Mouse (Mus musculus) midbrain, embryonic 11.5 days (tissue): Measurements from ENCODE around the gene Trappc3. TPM values are rescaled to one million over a fixed set of nuclear protein-coding genes. Genes with fewer than 3 reads are reported as not detected.
"Not testable (repeated sequence)": the region's sequence is repeated elsewhere in the genome, so short reads cannot be mapped to it uniquely, and the experiment has no call there.

Source experiments
- ATAC-seq: fragments of 200-750 bp; cut with Nextera tagmentation; 2 replicates; pipeline ENCODE4 v1.8.0; 2017; ENCODE audit warnings: moderate TSS enrichment, moderate library complexity; ENCODE audit not compliant: low FRiP score
- DNase-seq: peaks from one replicate; pipeline ENCODE4 v3.0.0; 2015; ENCODE audit warnings: low spot score; ENCODE audit errors: missing footprints
- H3K27ac ChIP-seq: fragments of 300-500 bp; sonication (generic); 2 replicates; pipeline ENCODE4 v1.5.1; 2014; ENCODE audit warnings: low read depth, low read length
- H3K27me3 ChIP-seq: fragments of 300-500 bp; sonication (generic); 2 replicates; pipeline ENCODE4 v1.6.1; 2014; ENCODE audit warnings: mild to moderate bottlenecking, low read length, moderate library complexity, mixed read lengths; ENCODE audit not compliant: control insufficient read depth, insufficient read depth
- H3K36me3 ChIP-seq: fragments of 300-500 bp; sonication (generic); 2 replicates; pipeline ENCODE4 v1.6.1; 2014; ENCODE audit warnings: mild to moderate bottlenecking, low read length, moderate library complexity, mixed read lengths; ENCODE audit not compliant: control insufficient read depth, insufficient read depth
- H3K4me1 ChIP-seq: fragments of 300-500 bp; sonication (generic); 2 replicates; pipeline ENCODE4 v1.6.1; 2014; ENCODE audit warnings: low read length; ENCODE audit not compliant: control insufficient read depth, insufficient read depth
- H3K4me2 ChIP-seq: fragments of 300-500 bp; sonication (generic); 2 replicates; pipeline ENCODE4 v1.6.1; 2014; ENCODE audit warnings: mild to moderate bottlenecking, moderate library complexity
- H3K4me3 ChIP-seq: fragments of 300-500 bp; sonication (generic); 2 replicates; pipeline ENCODE4 v1.5.1; 2014; ENCODE audit warnings: low read depth, low read length
- H3K9ac ChIP-seq: fragments of 300-500 bp; sonication (generic); 2 replicates; pipeline ENCODE4 v1.6.1; 2014; ENCODE audit warnings: low read length
- H3K9me3 ChIP-seq: fragments of 300-500 bp; sonication (generic); 2 replicates; pipeline ENCODE4 v1.6.1; 2016; ENCODE audit warnings: low read length; ENCODE audit not compliant: control insufficient read depth
- WGBS: fragments of 180-500 bp; shearing (Covaris S2); extraction: QIAGEN DNeasy Blood & Tissue Kit; methylation state at CpG from one replicate; pipeline ENCODE4 v1.1.7; 2014; 5-methylcytosine and 5-hydroxymethylcytosine counted together
- polyA plus RNA-seq: library from polyadenylated mRNA; unstranded; fragments of >200 nt; fragmentation: Nextera tagmentation; extraction: Ambion mirVana; gene quantifications from 2 replicates; pipeline ENCODE4 v1.2.1, GENCODE M21; 2014

The Trappc3 gene
- 37.1 and 38.9 TPM in 2 replicates for polyA plus RNA-seq

DNA sequence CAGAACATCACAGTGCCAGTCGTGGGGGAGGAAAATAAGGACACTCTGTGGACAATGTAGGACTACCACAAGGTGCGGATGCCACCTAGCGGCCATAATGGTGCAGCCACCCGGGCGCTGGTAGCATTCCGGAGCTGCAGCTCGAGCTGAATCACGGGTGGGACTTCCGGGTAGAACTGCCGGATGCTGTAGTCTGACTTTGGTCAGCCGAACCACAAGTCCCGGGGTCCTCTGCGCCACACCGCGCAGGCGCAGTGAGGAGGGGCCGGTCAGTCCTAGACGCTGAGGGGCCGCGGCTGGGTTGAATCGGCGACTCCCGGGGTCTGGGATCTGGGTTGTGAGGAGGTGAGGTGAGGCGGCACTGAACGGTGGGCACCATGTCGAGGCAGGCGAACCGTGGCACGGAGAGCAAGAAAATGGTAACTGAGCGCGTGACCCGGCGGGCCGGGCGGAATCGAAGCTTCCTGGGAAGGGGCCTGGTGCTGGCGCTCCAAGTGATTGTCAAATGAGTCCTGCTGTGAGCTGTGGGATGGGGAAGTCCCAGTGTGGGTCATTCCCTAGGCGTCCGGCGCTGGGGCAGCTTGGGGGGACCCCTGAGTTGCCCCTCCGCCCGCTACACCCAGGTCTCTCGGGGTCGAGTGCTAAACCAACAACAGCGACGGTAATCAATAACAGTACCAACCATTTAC lies at the start of gene Trappc3:
Gene Trappc3 (plus strand): TSS at position 207 of the 689 bp plus-strand sequence.
- Histone ChIP-seq H3K9me3 (no peaks in the 10 kb centered on the region), H3K27ac (peak within 1 kb of the TSS; percentile 27)

DNA sequence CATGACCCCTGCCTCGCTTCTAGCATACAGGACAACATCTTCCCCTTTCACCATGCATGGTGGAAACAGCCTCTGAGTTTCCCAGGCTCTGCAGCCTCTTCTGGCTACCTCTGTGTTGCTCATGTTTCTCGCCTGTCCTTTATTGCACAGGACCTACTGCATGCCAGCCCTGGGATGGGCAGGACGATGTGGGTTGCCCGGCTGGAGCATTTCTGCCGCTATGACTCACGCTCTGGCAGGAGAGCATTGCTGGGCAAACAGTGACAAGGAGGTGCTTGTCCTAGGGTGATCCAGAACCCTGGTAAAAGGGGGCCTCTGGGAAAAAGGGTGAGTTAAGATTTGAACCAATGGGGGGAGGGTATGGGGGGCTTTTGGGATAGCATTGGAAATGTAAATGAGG lies 44.4 kb upstream of the Trappc3 start:
- no peak overlapping the region for H3K27ac ChIP-seq
- H3K27me3 ChIP-seq, result no peaks in the 10 kb centered on the region
- no peaks in the 10 kb centered on the region for H3K36me3 ChIP-seq
- 85% methylated on average over 6 of the region's 6 CpGs for WGBS
- no peak for DNase-seq
- ATAC-seq, result no peak
- H3K4me2 ChIP-seq, result no peak overlapping the region
- no peaks in the 10 kb centered on the region for H3K9me3 ChIP-seq
- no peaks in the 10 kb centered on the region for H3K4me1 ChIP-seq
- H3K4me3 ChIP-seq, result no peak overlapping the region
- no peak overlapping the region for H3K9ac ChIP-seq

More for the DNA sequence above, at the start of gene Trappc3:
- H3K27me3 ChIP-seq, result no peaks in the 10 kb centered on the region
- ATAC-seq, result peak; percentile 94
- peak within 1 kb of the TSS; percentile 83 for H3K4me2 ChIP-seq
- H3K36me3 ChIP-seq, result no peaks in the 10 kb centered on the region
- H3K4me3 ChIP-seq, result peak within 1 kb of the TSS; percentile 76
- under 1% methylated on average over 46 of the region's 46 CpGs for WGBS
- peak within 1 kb of the TSS; percentile 82 for H3K9ac ChIP-seq
- H3K4me1 ChIP-seq, result peaks cover 37% of the 10 kb centered on the region
- DNase-seq, result peak; percentile 100

DNA sequence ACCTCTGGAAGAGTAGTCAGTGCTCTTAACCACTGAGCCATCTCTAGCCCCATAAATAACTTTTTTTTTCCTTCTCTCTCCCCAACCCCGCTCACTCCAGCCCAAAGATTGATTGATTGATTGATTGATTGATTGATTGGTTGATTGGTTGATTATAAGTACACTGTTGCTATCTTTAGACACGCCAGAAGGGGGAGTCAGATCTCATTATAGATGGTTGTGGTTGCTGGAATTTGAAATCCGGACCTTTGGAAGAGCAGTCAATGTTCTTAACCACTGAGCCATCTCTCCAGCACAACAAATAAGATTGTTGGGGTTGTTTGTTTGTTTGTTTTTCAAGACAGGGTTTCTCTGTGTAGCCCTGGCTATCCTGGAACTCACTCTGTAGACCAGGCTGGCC lies 42.6 kb upstream of the Trappc3 start:
- 71% methylated on average over 3 of the region's 3 CpGs for WGBS
- not testable (repeated sequence) for DNase-seq, H3K4me2 ChIP-seq, H3K27ac ChIP-seq, H3K27me3 ChIP-seq, H3K9ac ChIP-seq, H3K4me3 ChIP-seq, ATAC-seq, H3K36me3 ChIP-seq, H3K4me1 ChIP-seq, H3K9me3 ChIP-seq

DNA sequence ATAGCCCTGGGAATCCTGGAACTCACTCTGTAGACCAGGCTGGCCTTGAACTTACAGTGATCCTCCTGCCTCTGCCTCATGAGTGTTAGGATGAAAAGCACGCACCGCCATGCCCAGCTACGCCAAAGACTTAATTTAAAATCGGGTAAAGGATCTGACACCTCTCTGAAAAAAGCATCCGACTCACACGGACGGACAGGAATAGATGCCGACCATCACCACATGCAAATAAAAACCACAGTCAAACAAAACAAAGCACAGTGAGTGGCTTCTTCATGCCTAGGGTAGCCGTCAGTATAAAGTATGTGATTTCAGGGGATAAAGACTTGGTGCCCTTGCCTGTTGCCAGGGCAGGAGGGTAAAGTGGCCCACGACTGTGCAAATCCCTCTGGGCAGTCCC lies 42.1 kb upstream of the Trappc3 start:
- Histone ChIP-seq H3K4me3 (no peak overlapping the region), H3K27me3 (no peaks in the 10 kb centered on the region), H3K4me1 (no peaks in the 10 kb centered on the region), H3K4me2 (no peak overlapping the region), H3K9me3 (no peaks in the 10 kb centered on the region), H3K36me3 (no peaks in the 10 kb centered on the region), H3K27ac (no peak overlapping the region), H3K9ac (no peak overlapping the region)
- ATAC-seq (no peak), DNase-seq (no peak)
- WGBS, result 90% methylated on average over 10 of the region's 10 CpGs

DNA sequence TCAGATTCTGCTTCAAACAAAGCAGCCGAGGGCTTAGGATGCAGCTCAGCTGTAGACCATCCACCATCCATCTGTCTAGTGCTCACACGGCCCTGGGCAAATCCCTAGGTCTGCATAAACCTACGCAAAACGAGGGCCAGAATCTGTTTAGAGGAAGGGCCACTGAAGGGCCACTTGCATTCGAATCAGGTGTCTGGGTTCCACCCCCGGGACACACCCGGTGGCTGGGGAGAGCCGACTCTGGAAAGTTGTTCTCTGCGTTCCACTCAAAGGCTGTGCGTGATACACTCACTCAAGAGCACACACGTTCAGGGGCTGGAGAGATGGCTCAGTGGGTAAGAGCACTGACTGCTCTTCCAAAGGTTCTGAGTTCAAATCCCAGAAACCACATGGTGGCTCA lies 39.5 kb upstream of the Trappc3 start:
- ATAC-seq (no peak), DNase-seq (no peak)
- 87% methylated on average over 11 of the region's 11 CpGs for WGBS

DNA sequence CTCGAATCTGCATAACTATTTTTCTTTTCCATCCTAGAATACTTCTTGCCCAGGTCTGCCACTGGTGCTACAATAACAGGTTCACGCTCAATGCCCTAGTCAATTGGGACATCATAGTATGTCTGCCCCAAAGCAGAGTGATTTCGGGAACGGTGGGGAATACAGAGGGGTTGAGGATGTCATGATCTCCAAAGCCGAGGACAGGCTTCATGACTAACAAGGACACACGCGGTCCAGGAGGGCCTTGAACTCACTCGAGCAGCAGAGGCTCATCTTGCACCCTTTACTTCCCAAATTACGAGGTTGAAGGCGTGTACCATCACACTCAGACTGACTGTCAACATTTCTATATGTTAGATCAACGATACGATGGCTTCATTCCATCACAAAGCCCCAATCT lies 35.5 kb upstream of the Trappc3 start:
- 56% methylated on average over 12 of the region's 12 CpGs for WGBS

More for the DNA sequence above, 39.5 kb upstream of the Trappc3 start:
- peaks cover 6% of the 10 kb centered on the region; the same call in 1 of the 2 replicates for H3K4me1 ChIP-seq
- H3K9ac ChIP-seq, result no peak overlapping the region
- no peaks in the 10 kb centered on the region for H3K9me3 ChIP-seq
- H3K36me3 ChIP-seq, result no peaks in the 10 kb centered on the region
- no peak overlapping the region for H3K27ac ChIP-seq
- H3K27me3 ChIP-seq, result no peaks in the 10 kb centered on the region
- H3K4me3 ChIP-seq, result no peak overlapping the region
- no peak overlapping the region for H3K4me2 ChIP-seq

DNA sequence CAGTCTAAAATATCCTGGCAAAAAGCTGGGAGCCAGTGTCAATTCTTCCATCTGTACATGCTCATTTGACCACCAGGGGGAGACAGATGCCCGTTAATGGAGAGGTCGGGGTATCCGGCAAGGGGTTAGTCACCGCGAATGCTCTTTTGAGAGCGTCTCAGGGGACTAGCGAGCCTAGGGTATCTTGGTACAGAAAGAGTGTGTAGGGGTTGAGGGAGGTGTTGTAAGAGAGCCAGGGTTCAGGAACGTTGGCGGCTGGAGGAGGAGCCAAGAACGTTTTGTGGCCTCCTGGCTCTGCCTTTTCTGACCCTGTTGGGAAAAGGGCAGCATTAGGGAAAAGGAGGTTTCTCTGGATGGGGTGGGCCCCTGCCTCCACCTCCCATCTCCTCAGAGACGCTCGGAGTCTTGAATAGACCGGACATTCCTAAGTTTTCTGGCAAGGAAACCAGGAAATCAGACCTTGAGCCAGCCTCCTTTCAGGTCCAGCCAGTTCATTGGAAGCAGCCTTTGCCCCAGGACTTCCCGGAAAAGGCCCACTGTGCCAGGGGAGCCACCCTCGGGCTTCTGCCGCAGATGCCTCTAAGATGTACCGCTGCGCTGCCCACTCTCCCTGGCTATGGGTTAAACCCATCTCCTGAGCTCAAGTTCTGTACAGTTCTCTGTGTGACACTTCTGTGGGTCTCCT lies 34.9 kb upstream of the Trappc3 start:
- Histone ChIP-seq H3K4me2 (peak overlapping the region; percentile 23), H3K27ac (no peak overlapping the region), H3K9me3 (no peaks in the 10 kb centered on the region), H3K9ac (peak overlapping the region; percentile 36; the same call in 1 of the 2 replicates), H3K4me3 (peak overlapping the region; percentile 15; the same call in 1 of the 2 replicates), H3K36me3 (peaks cover 14% of the 10 kb centered on the region), H3K4me1 (peaks cover 6% of the 10 kb centered on the region; the same call in 1 of the 2 replicates), H3K27me3 (no peaks in the 10 kb centered on the region)
- peak; percentile 80; the same call in 1 of the 2 replicates for ATAC-seq
- 11% methylated on average over 18 of the region's 18 CpGs for WGBS
- peak; percentile 98 for DNase-seq

More for the DNA sequence above, 35.5 kb upstream of the Trappc3 start:
- no peaks in the 10 kb centered on the region for H3K9me3 ChIP-seq
- peak; percentile 18; the same call in 1 of the 2 replicates for ATAC-seq
- DNase-seq, result no peak
- H3K4me3 ChIP-seq, result no peak overlapping the region
- no peak overlapping the region for H3K27ac ChIP-seq
- peaks cover 6% of the 10 kb centered on the region; the same call in 1 of the 2 replicates for H3K4me1 ChIP-seq
- H3K4me2 ChIP-seq, result no peak overlapping the region
- H3K36me3 ChIP-seq, result peaks cover 8% of the 10 kb centered on the region; the same call in 1 of the 2 replicates
- no peak overlapping the region for H3K9ac ChIP-seq
- no peaks in the 10 kb centered on the region for H3K27me3 ChIP-seq

DNA sequence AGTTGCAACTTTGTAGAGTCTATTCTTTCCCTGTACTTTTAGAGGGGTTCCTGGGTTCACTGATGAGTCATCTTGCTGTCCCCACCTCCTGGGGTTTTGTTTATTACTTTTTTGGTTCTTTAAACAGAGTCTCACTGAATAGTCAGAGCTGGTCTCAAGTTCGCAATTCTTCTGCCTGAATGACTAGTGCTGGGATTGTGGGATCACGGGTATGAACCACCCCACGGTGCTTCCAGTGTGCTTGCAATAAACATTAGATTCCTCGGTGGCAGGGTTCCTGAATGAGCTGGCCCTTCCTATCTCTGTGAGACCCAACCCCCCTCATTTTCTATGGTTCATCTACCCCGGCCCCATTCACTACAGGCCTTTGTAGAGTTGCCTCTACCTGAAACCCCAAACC lies 34.0 kb upstream of the Trappc3 start:
- ATAC-seq (no peak), DNase-seq (no peak)

DNA sequence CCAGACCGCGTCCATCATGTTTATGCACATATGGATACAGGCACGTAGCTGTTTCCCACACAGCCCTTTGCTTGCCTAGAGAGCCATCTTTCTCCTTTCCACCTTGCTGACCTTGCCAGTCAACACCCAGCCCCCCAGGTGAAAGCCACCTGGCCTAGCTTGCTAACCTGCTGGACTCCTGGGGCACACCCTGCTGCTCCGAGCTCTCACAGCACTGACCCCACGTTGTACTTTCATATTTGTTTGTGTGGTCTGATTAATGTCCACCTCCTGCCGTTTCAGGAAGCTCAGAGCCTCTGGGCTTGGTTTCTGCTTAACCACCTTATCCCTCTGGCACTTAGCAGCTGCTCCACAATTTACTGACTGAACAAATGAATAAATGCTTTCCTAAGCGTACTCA lies 32.2 kb upstream of the Trappc3 start:
- Histone ChIP-seq H3K27ac (no peak overlapping the region), H3K36me3 (peaks cover 39% of the 10 kb centered on the region), H3K9ac (no peak overlapping the region), H3K4me1 (peaks cover 6% of the 10 kb centered on the region; the same call in 1 of the 2 replicates), H3K9me3 (no peaks in the 10 kb centered on the region), H3K4me3 (no peak overlapping the region), H3K4me2 (no peak overlapping the region), H3K27me3 (no peaks in the 10 kb centered on the region)
- no peak for DNase-seq
- WGBS, result 72% methylated on average over 7 of the region's 7 CpGs
- ATAC-seq, result no peak

More for the DNA sequence above, 34.0 kb upstream of the Trappc3 start:
- 27% methylated on average over 5 of the region's 5 CpGs for WGBS
- Histone ChIP-seq H3K4me2 (no peak overlapping the region), H3K36me3 (peaks cover 23% of the 10 kb centered on the region), H3K4me3 (no peak overlapping the region), H3K9me3 (no peaks in the 10 kb centered on the region), H3K27me3 (no peaks in the 10 kb centered on the region), H3K9ac (no peak overlapping the region), H3K27ac (no peak overlapping the region), H3K4me1 (peaks cover 6% of the 10 kb centered on the region; the same call in 1 of the 2 replicates)
